Mouse (Mus musculus) liver, adult 2 months (tissue): Measurements from ENCODE around the gene Wbp1. TPM values are rescaled to one million over a fixed set of nuclear protein-coding genes. Genes with fewer than 3 reads are reported as not detected.

Experiments used
- DNase-seq: peaks from one replicate; pipeline ENCODE4 v3.0.0-alpha.2; 2011; ENCODE audit warnings: low read depth, low spot score; ENCODE audit errors: extremely low read depth
- H3K27ac ChIP-seq: fragments of 200-500 bp; replicated peaks from 2 replicates; pipeline ENCODE4 v1.5.1; 2012; ENCODE audit warnings: low read depth, mild to moderate bottlenecking, control low read depth, inconsistent platforms, low read length; ENCODE audit not compliant: insufficient read depth
- H3K27me3 ChIP-seq: fragments of 200-500 bp; 2 replicates; pipeline ENCODE4 v1.6.1; 2012; ENCODE audit warnings: mild to moderate bottlenecking, moderate library complexity, low read length, inconsistent platforms; ENCODE audit not compliant: control insufficient read depth, insufficient read depth
- H3K36me3 ChIP-seq: fragments of 200-500 bp; 2 replicates; pipeline ENCODE4 v1.6.1; 2012; ENCODE audit warnings: low read length, inconsistent platforms; ENCODE audit not compliant: control insufficient read depth, insufficient read depth
- H3K4me1 ChIP-seq: fragments of 200-500 bp; 2 replicates; pipeline ENCODE4 v1.6.1; 2011; ENCODE audit warnings: low read length; ENCODE audit not compliant: control insufficient read depth, insufficient read depth
- H3K4me3 ChIP-seq: fragments of 200-500 bp; 2 replicates; pipeline ENCODE4 v1.5.1; 2011; ENCODE audit warnings: low read depth, mild to moderate bottlenecking, control low read depth, low read length, moderate library complexity; ENCODE audit not compliant: insufficient read depth
- H3K79me2 ChIP-seq: fragments of 200-500 bp; 2 replicates; pipeline ENCODE4 v1.6.1; 2012; ENCODE audit warnings: inconsistent platforms, mild to moderate bottlenecking, low read length, moderate library complexity; ENCODE audit not compliant: control insufficient read depth, insufficient read depth
- H3K9ac ChIP-seq: fragments of 200-500 bp; 2 replicates; pipeline ENCODE4 v1.6.1; 2012; ENCODE audit warnings: low read depth, mild to moderate bottlenecking, control low read depth, inconsistent platforms, low read length
- CTCF ChIP-seq: fragments of 200-500 bp; IDR thresholded peaks from 2 replicates; pipeline ENCODE4 v1.5.1; 2011; ENCODE audit warnings: low read depth, low read length, control low read depth
- POLR2A ChIP-seq: fragments of 200-500 bp; IDR thresholded peaks from 2 replicates; pipeline ENCODE4 v1.6.1; 2011; ENCODE audit warnings: low read length, control low read depth; ENCODE audit not compliant: insufficient read depth; ENCODE audit errors: extremely low read depth
- WGBS: fragments of 180-500 bp; shearing (Covaris S2); methylation state at CpG from one replicate; pipeline ENCODE4 v1.1.7; 2018; 5-methylcytosine and 5-hydroxymethylcytosine counted together
- polyA plus RNA-seq: library from polyadenylated mRNA; depleted of rRNA; stranded (reverse); fragments of >200 nt; gene quantifications from 2 replicates; pipeline ENCODE4 v1.2.3, GENCODE M21; 2012
- total RNA-seq: library from RNA; depleted of rRNA; stranded (reverse); fragments of >200 nt; gene quantifications from 2 replicates; pipeline ENCODE4 v1.2.3, GENCODE M21; 2014

Wbp1 gene
- total and polyA plus RNA-seq, 2 experiments, result 48.3 to 112 TPM

DNA sequence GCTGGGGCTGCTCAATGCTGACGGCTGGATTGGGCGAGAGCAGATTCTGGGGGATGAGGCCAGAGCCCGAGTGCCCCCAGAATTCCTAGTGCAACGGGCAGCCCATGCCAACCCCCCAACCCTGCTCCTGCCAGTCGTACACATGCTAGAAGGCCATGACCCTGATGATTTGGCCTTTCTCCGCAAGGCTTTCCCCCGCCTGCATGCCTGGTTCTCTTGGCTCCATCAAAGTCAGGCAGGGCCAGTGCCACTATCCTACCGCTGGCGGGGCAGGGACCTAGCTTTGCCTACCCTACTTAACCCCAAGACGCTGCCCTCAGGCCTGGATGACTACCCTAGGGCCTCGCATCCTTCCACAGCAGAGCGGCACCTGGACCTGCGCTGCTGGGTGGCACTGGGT is 3.7 kb downstream of the Wbp1 start:
- Histone ChIP-seq H3K9ac (no peak overlapping the region), H3K27ac (no peak overlapping the region), H3K36me3 (no peaks in the 10 kb centered on the region), H3K4me3 (no peak overlapping the region), H3K27me3 (no peaks in the 10 kb centered on the region), H3K79me2 (peaks cover 4% of the 10 kb centered on the region; the same call in 1 of the 2 replicates), H3K4me1 (peaks cover 20% of the 10 kb centered on the region)
- 83% methylated on average over 13 of the region's 13 CpGs for WGBS
- DNase-seq, result no peak
- TF ChIP-seq POLR2A (no peak), CTCF (no peak)

GRCm38 (mm10) chr6:83117165-83117438 is 4.3 kb downstream of the Wbp1 start:
- no peaks in the 10 kb centered on the region for H3K27me3 ChIP-seq
- peaks cover 20% of the 10 kb centered on the region for H3K4me1 ChIP-seq
- TF ChIP-seq POLR2A (no peak), CTCF (no peak)
- no peak overlapping the region for H3K4me3 ChIP-seq
- no peak for DNase-seq
- 84% methylated on average over 4 of the region's 4 CpGs for WGBS
- H3K27ac ChIP-seq, result no peak overlapping the region
- peaks cover 4% of the 10 kb centered on the region; the same call in 1 of the 2 replicates for H3K79me2 ChIP-seq
- H3K36me3 ChIP-seq, result no peaks in the 10 kb centered on the region
- no peak overlapping the region for H3K9ac ChIP-seq

GRCm38 (mm10) chr6:83116373-83117164 is 4.8 kb downstream of the Wbp1 start:
- WGBS, result 67% methylated on average over 11 of the region's 11 CpGs
- peak overlapping the region; percentile 93; the same call in 1 of the 2 replicates for H3K4me3 ChIP-seq
- H3K27ac ChIP-seq, result no peak overlapping the region
- peak overlapping the region; percentile 93; the same call in 1 of the 2 replicates for H3K9ac ChIP-seq
- H3K27me3 ChIP-seq, result no peaks in the 10 kb centered on the region
- H3K79me2 ChIP-seq, result peaks cover 4% of the 10 kb centered on the region; the same call in 1 of the 2 replicates
- TF ChIP-seq POLR2A (no peak), CTCF (no peak)
- no peak for DNase-seq
- no peaks in the 10 kb centered on the region for H3K36me3 ChIP-seq
- peaks cover 20% of the 10 kb centered on the region for H3K4me1 ChIP-seq

DNA sequence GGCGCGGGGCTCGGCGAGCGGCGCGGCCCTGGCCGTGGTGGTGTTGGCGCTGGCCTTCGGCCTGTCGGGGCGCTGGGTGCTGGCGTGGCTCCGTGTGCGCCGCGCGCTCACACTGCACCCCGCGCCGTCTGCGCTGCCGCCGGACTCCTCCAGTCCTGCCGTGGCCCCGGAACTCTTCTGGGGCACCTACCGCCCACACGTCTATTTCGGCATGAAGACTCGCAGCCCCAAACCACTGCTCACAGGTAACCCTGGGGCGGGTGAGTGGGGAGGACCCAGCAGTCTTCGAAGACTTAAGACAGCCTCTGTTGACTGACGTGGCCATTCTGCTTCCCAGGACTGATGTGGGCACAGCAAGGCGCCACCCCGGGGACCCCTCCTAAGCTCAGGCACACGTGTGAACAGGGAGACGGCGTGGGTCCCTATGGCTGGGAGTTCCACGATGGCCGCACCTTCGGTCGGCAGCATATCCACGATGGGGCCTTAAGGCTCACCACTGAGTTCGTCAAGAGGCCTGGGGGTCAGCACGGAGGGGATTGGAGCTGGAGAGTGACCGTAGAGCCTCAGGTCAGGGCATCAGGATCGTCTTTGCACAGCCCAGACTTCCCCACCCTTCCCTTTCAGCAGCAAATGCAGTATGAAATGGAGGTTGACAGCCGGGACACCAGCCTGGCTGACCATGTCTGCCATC is 5.5 kb downstream of the Wbp1 start:
- Histone ChIP-seq H3K27ac (peak overlapping the region; percentile 32), H3K36me3 (no peaks in the 10 kb centered on the region), H3K4me3 (peak overlapping the region; percentile 93), H3K9ac (peak overlapping the region; percentile 93), H3K4me1 (peaks cover 20% of the 10 kb centered on the region), H3K79me2 (peaks cover 4% of the 10 kb centered on the region; the same call in 1 of the 2 replicates), H3K27me3 (no peaks in the 10 kb centered on the region)
- 2% methylated on average over 47 of the region's 48 CpGs for WGBS
- TF ChIP-seq POLR2A (no peak), CTCF (no peak)
- DNase-seq, result no peak

- DNase-seq, result peak; percentile 81
These were observed 6.2 kb downstream of the Wbp1 start, which contains the start of gene Mogs for GRCm38 (mm10) chr6:83115011-83115671. TSS of gene Mogs (plus strand) at chr6:83115496.

More at GRCm38 (mm10) chr6:83115011-83115671, 6.2 kb downstream of the Wbp1 start, which contains the start of gene Mogs:
- WGBS, result under 1% methylated on average over 52 of the region's 58 CpGs
- no peaks in the 10 kb centered on the region for H3K27me3 ChIP-seq
- H3K4me1 ChIP-seq, result peaks cover 17% of the 10 kb centered on the region
- H3K27ac ChIP-seq, result peak within 1 kb of the TSS; percentile 98
- H3K79me2 ChIP-seq, result peaks cover 4% of the 10 kb centered on the region; the same call in 1 of the 2 replicates
- TF ChIP-seq POLR2A (peak; percentile 88), CTCF (peak; percentile 62)
- H3K36me3 ChIP-seq, result no peaks in the 10 kb centered on the region
- peak within 1 kb of the TSS; percentile 93 for H3K4me3 ChIP-seq
- H3K9ac ChIP-seq, result peak within 1 kb of the TSS; percentile 93
